Mouse (Mus musculus): ENCODE measurements at regions not wholly inside any gene's neighbourhood (a gene's known extent, or its start where the extent isn't known, plus 50 kb on each side); places are given as distances from the start of the nearest gene placed in this dataset.

DNA sequence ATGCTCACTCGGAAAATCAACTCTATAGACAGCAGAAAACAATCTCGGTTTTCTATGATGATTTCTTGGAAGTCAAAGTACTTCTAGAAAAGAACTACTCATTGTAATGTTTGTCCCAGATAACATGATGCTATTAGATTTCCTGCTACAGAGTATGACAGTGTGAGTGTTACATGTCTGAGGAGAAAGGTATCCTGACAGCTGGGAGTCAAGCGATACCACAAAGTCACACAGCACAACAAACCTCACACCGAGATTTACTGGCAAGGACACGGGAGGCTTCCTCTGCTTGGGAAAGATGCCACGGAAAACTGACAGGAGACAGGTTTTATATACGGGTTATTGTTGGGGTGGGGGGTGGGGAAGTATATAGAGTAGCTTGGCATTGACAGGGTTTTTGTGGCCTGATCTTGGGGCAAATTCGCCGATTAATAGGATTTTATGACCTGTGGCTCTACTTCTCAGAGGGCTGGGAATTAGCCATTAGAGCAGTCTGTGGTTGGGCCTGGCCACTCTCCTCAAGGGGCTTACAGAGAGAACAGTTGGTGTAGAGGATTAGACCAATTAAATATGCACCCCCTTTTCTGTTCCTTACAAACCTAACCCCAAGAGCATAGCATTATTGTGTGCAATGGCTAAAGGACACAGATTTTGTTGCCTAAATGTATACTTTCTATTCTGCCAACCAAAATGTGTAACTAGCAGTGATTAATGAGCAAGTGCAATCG, 209.2 kb upstream of the Sfrp2 start:
- Histone ChIP-seq H3K4me1 (ENCODE audit: insufficient read depth, low read length) (no peaks in the 10 kb centered on the region), H3K9me3 (ENCODE audit: low read length) (no peaks in the 10 kb centered on the region), H3K36me3 (ENCODE audit: insufficient read depth, low read length) (no peaks in the 10 kb centered on the region), H3K27me3 (ENCODE audit: insufficient read depth, low read length) (no peaks in the 10 kb centered on the region; the same call in 1 of the 2 replicates), H3K4me2 (ENCODE audit: low read depth, low read length, poor library complexity, severe bottlenecking) (no peak overlapping the region), H3K9ac (replicated peaks; ENCODE audit: low read length, poor library complexity, severe bottlenecking) (no peak overlapping the region), H3K27ac (ENCODE audit: low read depth, low read length) (no peak overlapping the region), H3K4me3 (ENCODE audit: low read depth, low read length) (no peak overlapping the region)
- DNase-seq (ENCODE audit: low spot score), result no peak
- no peak for TF ChIP-seq CTCF (IDR thresholded peaks at IDR 0.05)
- 33% methylated on average over 10 of the region's 10 CpGs for WGBS
- ATAC-seq (ENCODE audit: low FRiP score), result no peak

GRCm38 (mm10) chr3:83562026-83562425, 204.1 kb upstream of the Sfrp2 start:
- H3K27ac ChIP-seq (ENCODE audit: low read depth, low read length), result no peak overlapping the region
- H3K36me3 ChIP-seq (ENCODE audit: insufficient read depth, low read length), result no peaks in the 10 kb centered on the region
- no peaks in the 10 kb centered on the region for H3K4me1 ChIP-seq (ENCODE audit: insufficient read depth, low read length)
- no peak overlapping the region for H3K4me3 ChIP-seq (ENCODE audit: low read depth, low read length)
- WGBS, result 71% methylated on average over 3 of the region's 3 CpGs
- H3K9ac ChIP-seq (replicated peaks; ENCODE audit: low read length, poor library complexity, severe bottlenecking), result no peak overlapping the region
- no peaks in the 10 kb centered on the region for H3K27me3 ChIP-seq (ENCODE audit: insufficient read depth, low read length)
- no peak overlapping the region for H3K4me2 ChIP-seq (ENCODE audit: low read depth, low read length, poor library complexity, severe bottlenecking)
- DNase-seq (ENCODE audit: low spot score) (no peak), ATAC-seq (ENCODE audit: low FRiP score) (no peak)
- H3K9me3 ChIP-seq (ENCODE audit: low read length), result no peaks in the 10 kb centered on the region
- no peak for TF ChIP-seq CTCF (IDR thresholded peaks at IDR 0.05)

- Histone ChIP-seq H3K4me2 (ENCODE audit: low read depth, low read length, poor library complexity, severe bottlenecking) (no peak overlapping the region), H3K27ac (ENCODE audit: low read depth, low read length) (no peak overlapping the region), H3K36me3 (ENCODE audit: insufficient read depth, low read length) (no peaks in the 10 kb centered on the region), H3K9me3 (ENCODE audit: low read length) (no peaks in the 10 kb centered on the region), H3K4me3 (ENCODE audit: low read depth, low read length) (no peak overlapping the region), H3K9ac (replicated peaks; ENCODE audit: low read length, poor library complexity, severe bottlenecking) (no peak overlapping the region), H3K27me3 (ENCODE audit: insufficient read depth, low read length) (no peaks in the 10 kb centered on the region), H3K4me1 (ENCODE audit: insufficient read depth, low read length) (no peaks in the 10 kb centered on the region)
- DNase-seq (ENCODE audit: low spot score) (no peak), ATAC-seq (ENCODE audit: low FRiP score) (no peak)
- 95% methylated on average over 4 of the region's 4 CpGs for WGBS
- TF ChIP-seq CTCF (IDR thresholded peaks at IDR 0.05), result no peak
Measured at GRCm38 (mm10) chr3:83575526-83575925, 190.6 kb upstream of the Sfrp2 start.

GRCm38 (mm10) chr3:83576155-83576554, 190.0 kb upstream of the Sfrp2 start:
- DNase-seq (ENCODE audit: low spot score) (peak; percentile 66), ATAC-seq (ENCODE audit: low FRiP score) (peak; percentile 58)
- Histone ChIP-seq H3K4me3 (ENCODE audit: low read depth, low read length) (no peak overlapping the region), H3K4me1 (ENCODE audit: insufficient read depth, low read length) (no peaks in the 10 kb centered on the region), H3K9me3 (ENCODE audit: low read length) (no peaks in the 10 kb centered on the region), H3K27ac (ENCODE audit: low read depth, low read length) (no peak overlapping the region), H3K4me2 (ENCODE audit: low read depth, low read length, poor library complexity, severe bottlenecking) (no peak overlapping the region), H3K27me3 (ENCODE audit: insufficient read depth, low read length) (no peaks in the 10 kb centered on the region), H3K9ac (replicated peaks; ENCODE audit: low read length, poor library complexity, severe bottlenecking) (no peak overlapping the region), H3K36me3 (ENCODE audit: insufficient read depth, low read length) (no peaks in the 10 kb centered on the region)
- no peak for TF ChIP-seq CTCF (IDR thresholded peaks at IDR 0.05)
- WGBS, result 85% methylated on average over 2 of the region's 2 CpGs

DNA sequence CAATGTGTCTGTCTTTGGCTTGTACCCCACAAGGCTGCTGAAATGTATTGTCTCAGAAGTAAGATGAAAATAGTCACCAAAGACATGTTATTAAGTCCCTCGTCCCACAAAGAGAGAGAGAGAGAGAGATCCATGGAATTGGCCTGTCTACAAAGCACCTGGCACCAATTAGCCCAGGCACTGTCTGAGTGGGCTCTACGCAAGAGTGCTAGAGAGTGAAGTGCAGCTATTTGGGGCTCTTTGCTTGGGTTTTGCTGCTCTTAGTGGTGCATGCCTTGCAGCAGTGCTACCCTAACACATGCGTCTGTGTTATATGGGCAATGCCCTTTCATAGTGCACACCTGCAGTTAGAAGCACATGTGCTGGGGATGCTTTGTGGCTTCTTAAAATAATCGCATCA, 185.4 kb upstream of the Sfrp2 start:
- no peaks in the 10 kb centered on the region for H3K36me3 ChIP-seq (ENCODE audit: insufficient read depth, low read length)
- TF ChIP-seq CTCF (IDR thresholded peaks at IDR 0.05), result no peak
- no peaks in the 10 kb centered on the region for H3K27me3 ChIP-seq (ENCODE audit: insufficient read depth, low read length)
- no peak for DNase-seq (ENCODE audit: low spot score)
- 87% methylated on average over 4 of the region's 4 CpGs for WGBS
- H3K4me2 ChIP-seq (ENCODE audit: low read depth, low read length, poor library complexity, severe bottlenecking), result no peak overlapping the region
- no peak overlapping the region for H3K9ac ChIP-seq (replicated peaks; ENCODE audit: low read length, poor library complexity, severe bottlenecking)
- H3K4me3 ChIP-seq (ENCODE audit: low read depth, low read length), result no peak overlapping the region
- no peaks in the 10 kb centered on the region for H3K9me3 ChIP-seq (ENCODE audit: low read length)
- no peak overlapping the region for H3K27ac ChIP-seq (ENCODE audit: low read depth, low read length)
- no peak for ATAC-seq (ENCODE audit: low FRiP score)
- no peaks in the 10 kb centered on the region for H3K4me1 ChIP-seq (ENCODE audit: insufficient read depth, low read length)

DNA sequence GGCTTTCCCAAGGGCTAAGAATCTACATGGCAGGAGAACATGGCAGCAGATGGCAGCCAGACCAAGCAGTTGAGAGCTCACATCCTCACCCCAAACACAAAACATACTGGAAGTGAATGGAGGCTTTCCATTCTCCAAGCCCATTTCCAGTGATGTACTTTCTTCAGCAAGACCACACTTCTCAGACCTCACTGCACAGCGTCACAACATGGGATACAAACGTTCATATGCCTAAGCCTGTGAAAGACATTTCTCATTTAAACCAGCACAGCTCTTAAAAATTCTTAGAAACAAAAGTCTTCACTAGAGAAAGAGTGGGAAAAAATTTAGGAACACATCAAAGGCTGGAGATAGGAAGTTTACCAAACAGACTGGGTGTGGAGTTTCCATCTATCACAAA, 183.9 kb upstream of the Sfrp2 start:
- no peak for DNase-seq (ENCODE audit: low spot score)
- H3K4me2 ChIP-seq (ENCODE audit: low read depth, low read length, poor library complexity, severe bottlenecking), result no peak overlapping the region
- no peak for ATAC-seq (ENCODE audit: low FRiP score)
- H3K27me3 ChIP-seq (ENCODE audit: insufficient read depth, low read length), result no peaks in the 10 kb centered on the region
- H3K9ac ChIP-seq (replicated peaks; ENCODE audit: low read length, poor library complexity, severe bottlenecking), result no peak overlapping the region
- 76% methylated on average over 2 of the region's 2 CpGs for WGBS
- TF ChIP-seq CTCF (IDR thresholded peaks at IDR 0.05), result no peak
- H3K27ac ChIP-seq (ENCODE audit: low read depth, low read length), result no peak overlapping the region
- H3K4me1 ChIP-seq (ENCODE audit: insufficient read depth, low read length), result no peaks in the 10 kb centered on the region
- H3K36me3 ChIP-seq (ENCODE audit: insufficient read depth, low read length), result no peaks in the 10 kb centered on the region
- H3K4me3 ChIP-seq (ENCODE audit: low read depth, low read length), result no peak overlapping the region
- H3K9me3 ChIP-seq (ENCODE audit: low read length), result no peaks in the 10 kb centered on the region

Data from midbrain, postnatal 0 days (tissue).